Mouse (Mus musculus): ENCODE measurements around the gene Necab2.

GRCm38 (mm10) chr8:119484145-119484896 lies 37.8 kb downstream of the Necab2 start:
- TF ChIP-seq CTCF (IDR thresholded peaks at IDR 0.05; ENCODE audit: control insufficient read depth, insufficient read depth, low read length) (no peak), POLR2A (IDR thresholded peaks at IDR 0.05; ENCODE audit: borderline replicate concordance, control insufficient read depth, low read depth, low read length) (no peak)

Measured in bone marrow, adult 2 months (tissue).